Mouse (Mus musculus): ENCODE measurements around the gene Fam171a1. TPM values are rescaled to one million over a fixed set of nuclear protein-coding genes. Genes with fewer than 3 reads are reported as not detected.
"Not testable (repeated sequence)": the region's sequence is repeated elsewhere in the genome, so short reads cannot be mapped to it uniquely, and the experiment has no call there.

Fam171a1 gene
- total RNA-seq (2021) = 10 to 100 TPM; 76.3 to 78.7 TPM
- long read RNA-seq, full-length matches to known transcripts = 121 of 175 reads
- long read RNA-seq, partial matches to known transcripts = 43 of 175 reads
- long read RNA-seq, other reads (novel, unspliced or antisense) = 11 of 175 reads

DNA sequence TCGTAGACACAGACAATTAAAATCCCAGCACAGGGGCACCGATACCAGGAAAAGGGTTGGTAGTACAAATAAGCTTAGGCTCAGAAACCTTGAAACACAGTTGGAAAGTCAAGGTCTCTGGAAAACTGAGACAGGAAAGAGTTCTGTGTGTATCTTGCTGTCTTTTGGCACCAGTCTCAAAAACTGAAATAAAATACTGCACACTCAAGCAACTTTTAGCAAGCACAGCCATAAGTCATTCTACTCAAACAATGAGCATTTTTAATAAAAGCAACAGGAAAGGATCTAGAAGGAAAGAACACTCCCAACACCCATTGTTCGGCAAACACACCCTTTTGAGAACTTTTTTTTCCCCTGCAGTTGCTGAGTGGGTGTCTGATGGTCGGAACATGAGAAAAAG lies at the start of gene Fam171a1:
Gene Fam171a1, plus strand, starts transcription at position 359 of the 400 bp plus-strand sequence.
- no peak for DNase-seq (ENCODE audit: low spot score in 2 of 2)

DNA sequence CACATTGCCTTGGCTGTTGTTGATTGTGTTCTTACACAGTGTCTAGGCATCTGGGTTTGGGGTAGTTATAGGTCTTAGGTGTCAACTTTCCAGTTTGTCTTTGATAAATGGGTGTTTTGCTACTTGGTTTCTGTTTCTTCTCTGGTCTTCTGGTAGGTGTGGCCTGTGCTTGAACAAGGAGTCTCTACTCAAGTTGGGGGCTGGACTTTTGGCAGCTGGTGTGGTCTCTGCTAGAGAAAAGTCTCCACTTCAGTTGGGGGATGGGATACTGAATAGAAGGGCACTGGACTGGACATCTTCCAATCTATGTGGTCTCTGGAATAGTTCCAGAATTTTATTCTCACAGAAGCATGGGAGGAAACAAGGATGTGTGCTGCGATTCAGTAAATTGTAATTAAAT lies 44.9 kb upstream of the Fam171a1 start:
- no peak for DNase-seq (ENCODE audit: low spot score in 2 of 2)

DNA sequence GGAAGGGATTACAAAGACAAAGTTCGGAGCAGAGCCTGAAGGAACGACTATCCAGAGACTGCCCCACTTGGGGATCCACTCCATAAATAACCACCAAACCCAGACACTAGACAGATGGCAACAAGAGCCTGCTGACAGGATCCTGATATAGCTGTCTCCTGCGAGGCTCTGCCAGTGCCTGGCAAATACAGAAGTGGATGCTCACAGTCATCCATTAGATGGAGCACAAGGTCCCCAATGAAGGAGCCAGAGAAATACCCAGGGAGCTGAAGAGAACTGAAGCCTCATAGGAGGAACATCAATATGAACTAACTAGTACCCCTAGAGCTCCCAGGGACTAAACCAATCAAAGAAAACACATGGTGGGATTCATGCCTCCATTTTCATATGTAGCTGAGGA lies 25.7 kb upstream of the Fam171a1 start:
- DNase-seq (ENCODE audit: low spot score in 2 of 2) = not testable (repeated sequence)

- DNase-seq (ENCODE audit: low spot score in 2 of 2) = peak in 1 of 2 experiments; percentile 33
These were observed 24.8 kb upstream of the Fam171a1 start for GRCm38 (mm10) chr2:3089274-3089673.

DNA sequence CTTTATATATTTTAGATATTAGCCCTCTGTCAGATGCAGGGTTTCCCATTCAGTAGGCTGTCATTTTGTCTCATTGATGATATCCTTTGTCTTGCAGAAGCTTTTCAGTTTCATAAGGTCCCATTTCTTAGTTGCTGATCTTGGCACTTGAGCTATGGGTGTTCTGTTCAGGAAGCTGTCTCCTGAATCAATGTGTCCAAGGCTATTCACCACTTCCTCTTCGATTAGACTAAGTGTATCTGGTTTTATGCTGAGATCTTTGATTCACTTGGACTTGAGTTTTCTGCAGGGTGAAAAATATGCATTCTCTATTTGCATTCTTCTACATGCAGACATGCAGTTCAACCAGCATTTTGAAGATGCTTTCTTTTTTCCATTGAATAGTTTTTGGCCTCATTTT lies 17.9 kb upstream of the Fam171a1 start:
- no peak for DNase-seq (ENCODE audit: low spot score in 2 of 2)

DNA sequence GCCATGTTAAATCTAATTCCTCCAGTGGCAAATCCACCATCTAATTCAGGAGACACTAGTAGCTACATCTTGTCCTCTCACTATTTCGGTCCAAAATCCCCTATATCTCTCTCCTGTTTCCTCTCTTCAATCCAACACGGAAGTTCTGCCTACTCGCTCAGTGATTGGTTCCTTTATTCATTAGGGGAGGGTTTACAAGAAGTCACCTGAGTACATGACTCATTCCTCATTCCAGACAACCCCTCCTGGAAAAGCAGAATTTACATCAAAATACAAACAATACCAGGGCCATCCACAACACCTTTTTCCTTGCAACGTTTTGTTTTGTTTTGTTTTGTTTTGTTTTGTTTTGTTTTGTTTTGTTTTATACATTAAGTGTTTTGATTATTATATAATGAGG lies 14.1 kb upstream of the Fam171a1 start:
- DNase-seq (ENCODE audit: low spot score in 2 of 2) = no peak

DNA sequence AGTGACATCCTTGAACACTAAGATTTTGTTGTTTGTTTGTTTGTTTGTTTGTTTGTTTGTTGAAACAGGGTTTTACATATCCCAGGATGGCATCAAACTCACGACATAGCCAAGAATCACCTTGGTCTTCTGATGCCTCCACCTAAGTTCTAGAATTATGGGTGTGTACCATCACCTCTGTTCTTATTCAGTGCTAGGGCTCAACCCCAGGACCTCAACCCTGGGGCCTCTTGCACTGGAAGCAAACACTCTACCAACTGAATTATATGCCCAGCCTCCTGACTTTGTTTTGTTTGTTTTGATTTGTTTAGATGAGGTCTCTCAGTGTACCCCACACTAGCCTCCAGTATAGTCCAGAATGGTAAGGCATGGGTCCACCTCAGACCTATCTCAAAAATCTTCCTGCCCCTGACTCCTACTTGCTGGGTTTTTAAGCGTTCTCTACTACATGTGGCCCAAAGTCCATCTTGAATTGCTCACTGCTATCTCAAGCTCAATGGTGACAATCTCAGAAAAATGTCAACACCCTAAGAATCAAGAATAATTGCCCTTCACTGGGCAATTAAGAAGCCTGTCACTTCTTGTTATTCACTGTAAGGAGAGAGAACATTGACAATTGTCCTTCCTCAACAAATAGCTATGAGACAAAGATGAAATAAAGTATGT lies 12.6 kb upstream of the Fam171a1 start:
- no peak for DNase-seq (ENCODE audit: low spot score in 2 of 2)

DNA sequence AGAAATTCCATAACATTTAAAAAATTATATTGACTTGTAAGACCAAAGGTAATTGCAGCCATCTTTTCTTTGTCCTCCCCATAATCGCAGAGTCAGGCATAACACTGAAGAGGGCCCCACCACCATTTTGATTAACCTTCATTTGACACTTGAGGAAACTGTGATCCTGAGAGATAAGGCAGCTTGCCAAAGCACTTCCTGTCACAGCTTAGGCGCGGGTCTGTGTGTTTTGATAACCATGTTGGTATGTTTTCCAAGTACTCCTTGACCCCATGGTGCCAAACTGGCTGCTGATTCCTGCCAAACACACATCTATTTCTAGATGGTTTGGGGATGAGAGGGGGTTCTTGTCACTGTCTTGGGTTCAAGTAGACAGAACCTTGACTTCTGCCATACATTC lies 11.7 kb upstream of the Fam171a1 start:
- no peak for DNase-seq (ENCODE audit: low spot score in 2 of 2)

GRCm38 (mm10) chr2:3107471-3107870 lies 6.6 kb upstream of the Fam171a1 start:
- DNase-seq (ENCODE audit: low spot score in 2 of 2) = peak in 1 of 2 experiments; percentile 41

DNA sequence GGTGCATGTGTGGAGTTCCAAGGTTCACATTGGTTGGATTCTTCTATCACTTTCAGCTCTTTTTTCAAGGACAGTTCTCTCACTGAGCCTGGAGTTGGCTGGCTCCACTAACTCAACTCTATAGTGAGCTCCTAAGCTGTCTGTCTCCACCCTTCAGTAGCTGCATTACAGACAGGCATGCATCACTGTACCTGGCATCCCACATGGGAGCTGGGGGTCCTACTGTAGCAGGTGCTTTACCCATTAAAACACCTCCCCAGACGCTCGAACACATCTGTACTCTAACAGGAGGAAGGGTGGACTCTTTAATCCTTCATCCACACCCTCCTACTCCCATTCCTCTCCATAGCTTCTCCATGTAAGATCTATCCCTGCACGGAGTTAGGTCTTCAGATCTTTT lies 5.6 kb upstream of the Fam171a1 start:
- no peak for DNase-seq (ENCODE audit: low spot score in 2 of 2)

DNA sequence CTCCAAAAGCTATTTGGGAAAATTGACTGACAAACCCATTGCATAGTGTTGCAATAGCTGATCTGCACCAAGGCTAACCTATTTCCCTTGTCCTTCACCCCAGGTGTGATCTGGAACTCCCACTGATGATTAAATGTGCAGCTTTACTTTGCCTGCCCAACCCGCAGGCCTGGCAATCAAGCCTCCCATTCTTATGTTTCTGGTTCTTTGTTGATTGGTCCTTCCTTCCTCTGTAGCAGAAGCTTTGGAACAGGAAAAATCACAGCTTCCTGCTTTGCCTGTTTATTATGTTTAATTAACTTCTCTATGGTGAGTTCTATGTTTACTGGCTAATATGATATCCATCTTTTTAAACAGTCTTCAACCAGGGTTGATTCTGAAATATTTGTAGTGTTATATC lies 5.2 kb upstream of the Fam171a1 start:
- no peak for DNase-seq (ENCODE audit: low spot score in 2 of 2)

- no peak for DNase-seq (ENCODE audit: low spot score in 2 of 2)
These were observed 3.8 kb downstream of the Fam171a1 start for GRCm38 (mm10) chr2:3117855-3118202.

- peak; percentile 83 to 91 for DNase-seq (ENCODE audit: low spot score in 2 of 2)
These were observed 4.3 kb downstream of the Fam171a1 start for GRCm38 (mm10) chr2:3118203-3118941.

- DNase-seq (ENCODE audit: low spot score in 2 of 2) = no peak
These were observed 4.9 kb downstream of the Fam171a1 start for GRCm38 (mm10) chr2:3118969-3119368.

DNA sequence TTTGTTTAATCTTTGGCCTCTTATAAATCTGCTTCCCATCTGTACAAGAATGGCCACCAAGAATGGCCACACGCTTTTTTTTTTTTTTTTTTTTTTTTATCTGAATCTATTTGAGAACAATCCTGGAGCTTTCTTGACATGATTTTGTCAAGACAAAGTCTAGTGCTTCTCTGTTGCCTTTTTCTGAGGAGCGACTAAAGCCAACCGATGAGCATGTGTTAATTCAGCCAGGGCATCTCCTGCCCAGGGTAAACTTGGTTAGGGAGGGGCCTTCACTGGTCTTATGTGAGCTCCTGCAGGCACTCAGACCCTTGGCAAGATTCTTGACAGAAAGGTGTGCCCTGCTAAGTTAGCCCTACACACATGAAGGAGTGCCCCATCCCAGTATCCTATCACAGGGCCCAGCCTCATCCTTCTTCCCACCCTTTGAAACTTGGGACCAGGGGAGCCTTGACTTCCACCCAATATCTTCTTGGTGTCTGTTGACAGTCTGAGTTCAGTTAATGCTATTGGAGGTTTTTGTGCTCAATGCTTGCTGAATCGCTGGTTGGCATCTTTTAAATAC lies 5.4 kb downstream of the Fam171a1 start:
- DNase-seq (ENCODE audit: low spot score in 2 of 2) = no peak

DNA sequence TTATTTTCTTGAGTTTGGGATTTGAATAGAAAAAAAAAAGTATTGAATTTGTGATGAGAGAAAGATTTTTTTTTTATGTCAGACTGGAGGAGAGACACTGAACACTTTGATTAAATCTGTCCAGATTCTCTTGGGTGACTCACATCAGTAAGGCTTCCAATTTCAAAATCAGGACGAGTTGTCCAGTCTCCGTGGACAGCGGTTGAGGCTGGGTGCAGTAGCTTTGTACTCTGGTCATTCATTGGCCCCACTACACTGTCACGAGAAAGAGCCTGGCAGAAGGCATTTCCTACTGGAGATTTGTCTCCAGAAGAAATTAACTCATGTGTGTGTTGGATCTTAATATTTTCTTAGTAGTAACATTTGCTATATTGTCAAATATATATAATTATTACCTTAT lies 8.5 kb downstream of the Fam171a1 start:
- DNase-seq (ENCODE audit: low spot score in 2 of 2) = no peak

- DNase-seq (ENCODE audit: low spot score in 2 of 2) = no peak
These were observed 13.3 kb downstream of the Fam171a1 start for GRCm38 (mm10) chr2:3127256-3127883.

DNA sequence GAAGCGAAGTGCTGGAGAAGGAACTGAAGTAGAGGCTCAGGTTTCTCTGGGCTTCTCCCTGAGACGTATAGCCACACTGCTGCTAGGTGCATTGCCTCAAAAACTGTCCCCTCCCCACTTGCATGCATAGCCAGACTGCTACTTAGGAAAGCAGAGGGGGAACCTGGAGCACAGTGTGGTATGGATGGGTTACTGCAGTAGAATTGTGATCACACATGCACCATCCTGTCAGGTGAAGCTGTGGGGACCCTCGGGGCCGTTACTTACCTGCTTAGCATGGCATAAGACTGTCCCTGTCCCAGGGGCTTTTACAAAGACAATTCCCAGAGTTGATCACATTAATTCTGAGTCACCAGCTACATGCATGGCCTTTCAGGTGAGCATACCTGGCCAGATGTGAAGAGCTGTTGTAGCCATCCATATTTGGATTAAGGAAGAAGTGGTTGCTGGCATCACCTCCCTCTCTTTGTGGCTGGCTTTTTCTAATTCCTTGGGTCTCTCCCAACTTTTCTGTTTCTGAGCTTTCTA lies 14.4 kb downstream of the Fam171a1 start:
- no peak for DNase-seq (ENCODE audit: low spot score in 2 of 2)

GRCm38 (mm10) chr2:3128910-3129309 lies 14.9 kb downstream of the Fam171a1 start:
- no peak for DNase-seq (ENCODE audit: low spot score in 2 of 2)

DNA sequence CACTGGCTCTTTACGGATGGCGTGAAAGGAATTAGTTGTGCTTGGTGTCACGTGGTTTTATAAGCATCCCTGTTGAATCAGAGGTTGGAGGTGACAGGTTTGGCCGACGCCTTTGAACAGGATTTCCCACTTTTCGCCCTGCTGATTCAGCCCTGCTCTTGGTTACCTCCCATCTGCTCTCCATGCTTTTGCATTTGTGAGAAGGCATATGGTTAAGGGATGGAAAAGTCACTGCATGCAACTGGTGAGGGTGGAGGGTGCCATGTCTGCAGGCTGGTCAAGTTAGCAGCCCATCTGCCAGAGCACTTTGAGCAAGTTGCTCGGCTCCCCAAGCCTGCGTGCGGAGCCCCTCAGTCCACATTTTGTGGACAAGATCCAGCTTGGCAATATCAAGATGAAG lies 18.4 kb downstream of the Fam171a1 start:
- DNase-seq (ENCODE audit: low spot score in 2 of 2) = peak in 1 of 2 experiments; percentile 55

GRCm38 (mm10) chr2:3134580-3135296 lies 20.7 kb downstream of the Fam171a1 start:
- no peak for DNase-seq (ENCODE audit: low spot score in 2 of 2)

All from layer of hippocampus, adult 18-20 months (tissue).